Mouse (Mus musculus) kidney, postnatal 14 days (tissue): Measurements from ENCODE around the gene Psmc6.

ENCODE experiments used
- DNase-seq: peaks from one replicate; pipeline ENCODE4 v3.0.0; 2022; ENCODE audit warnings: mixed read lengths

The Psmc6 gene

GRCm38 (mm10) chr14:45364211-45365195 is 34.9 kb downstream of the Psmc6 start:
- DNase-seq, result no peak

- no peak for DNase-seq
Observed at GRCm38 (mm10) chr14:45365196-45365587, 35.6 kb downstream of the Psmc6 start.

- peak; percentile 49 for DNase-seq
Observed at GRCm38 (mm10) chr14:45378771-45379170, 49.2 kb downstream of the Psmc6 start.

GRCm38 (mm10) chr14:45380756-45381155 is 51.2 kb downstream of the Psmc6 start:
- no peak for DNase-seq

- no peak for DNase-seq
Observed at GRCm38 (mm10) chr14:45382912-45383311, 53.3 kb downstream of the Psmc6 start.

- DNase-seq, result no peak
Observed at GRCm38 (mm10) chr14:45385596-45385995, 56.0 kb downstream of the Psmc6 start.

- DNase-seq, result peak; percentile 37
Observed at GRCm38 (mm10) chr14:45387480-45387879, 57.9 kb downstream of the Psmc6 start.

- DNase-seq, result peak; percentile 97
Observed at GRCm38 (mm10) chr14:45388345-45389181, 59.0 kb downstream of the Psmc6 start.

GRCm38 (mm10) chr14:45389194-45389593 is 59.6 kb downstream of the Psmc6 start:
- no peak for DNase-seq
